Mouse (Mus musculus): ENCODE data around the gene Hsfy2. TPM values are rescaled to one million over a fixed set of nuclear protein-coding genes. Genes with fewer than 3 reads are reported as not detected.

The Hsfy2 gene
- polyA plus RNA-seq (2012): not detected in 2 replicates

- no peak for TF ChIP-seq GATA1 (IDR thresholded peaks at IDR 0.05; ENCODE audit: low read length)
These were observed at the start of gene Hsfy2 for GRCm38 (mm10) chr1:56637335-56637734. Hsfy2 (minus strand) TSS chr1:56637435.

GRCm38 (mm10) chr1:56685053-56685557 is 47.9 kb upstream of the Hsfy2 start:
- no peak for TF ChIP-seq GATA1 (IDR thresholded peaks at IDR 0.05; ENCODE audit: low read length)

- TF ChIP-seq GATA1 (IDR thresholded peaks at IDR 0.05; ENCODE audit: low read length): no peak
These were observed 47.3 kb upstream of the Hsfy2 start for GRCm38 (mm10) chr1:56684512-56684911.

GRCm38 (mm10) chr1:56681258-56681657 is 44.0 kb upstream of the Hsfy2 start:
- TF ChIP-seq GATA1 (IDR thresholded peaks at IDR 0.05; ENCODE audit: low read length): no peak

GRCm38 (mm10) chr1:56675253-56675652 is 38.0 kb upstream of the Hsfy2 start:
- TF ChIP-seq GATA1 (IDR thresholded peaks at IDR 0.05; ENCODE audit: low read length): no peak

GRCm38 (mm10) chr1:56674601-56675000 is 37.4 kb upstream of the Hsfy2 start:
- TF ChIP-seq GATA1 (IDR thresholded peaks at IDR 0.05; ENCODE audit: low read length): no peak

- TF ChIP-seq GATA1 (IDR thresholded peaks at IDR 0.05; ENCODE audit: low read length): no peak
These were observed 34.2 kb upstream of the Hsfy2 start for GRCm38 (mm10) chr1:56671241-56671945.

- TF ChIP-seq GATA1 (IDR thresholded peaks at IDR 0.05; ENCODE audit: low read length): no peak
These were observed 33.3 kb upstream of the Hsfy2 start for GRCm38 (mm10) chr1:56670509-56670908.

- TF ChIP-seq GATA1 (IDR thresholded peaks at IDR 0.05; ENCODE audit: low read length): no peak
These were observed 27.4 kb upstream of the Hsfy2 start for GRCm38 (mm10) chr1:56664606-56665005.

- TF ChIP-seq GATA1 (IDR thresholded peaks at IDR 0.05; ENCODE audit: low read length): no peak
These were observed 10.4 kb downstream of the Hsfy2 start for GRCm38 (mm10) chr1:56626824-56627223.

GRCm38 (mm10) chr1:56624304-56624703 is 12.9 kb downstream of the Hsfy2 start:
- no peak for TF ChIP-seq GATA1 (IDR thresholded peaks at IDR 0.05; ENCODE audit: low read length)

- TF ChIP-seq GATA1 (IDR thresholded peaks at IDR 0.05; ENCODE audit: low read length): no peak
These were observed 24.9 kb downstream of the Hsfy2 start for GRCm38 (mm10) chr1:56612384-56612783.

Measured in G1E-ER4 (cell line).